Mouse (Mus musculus): Measurements from ENCODE around the gene Trpc4. TPM values are rescaled to one million over a fixed set of nuclear protein-coding genes. Genes with fewer than 3 reads are reported as not detected.

The Trpc4 gene
- polyA plus RNA-seq, 1 experiment, result not detected

DNA sequence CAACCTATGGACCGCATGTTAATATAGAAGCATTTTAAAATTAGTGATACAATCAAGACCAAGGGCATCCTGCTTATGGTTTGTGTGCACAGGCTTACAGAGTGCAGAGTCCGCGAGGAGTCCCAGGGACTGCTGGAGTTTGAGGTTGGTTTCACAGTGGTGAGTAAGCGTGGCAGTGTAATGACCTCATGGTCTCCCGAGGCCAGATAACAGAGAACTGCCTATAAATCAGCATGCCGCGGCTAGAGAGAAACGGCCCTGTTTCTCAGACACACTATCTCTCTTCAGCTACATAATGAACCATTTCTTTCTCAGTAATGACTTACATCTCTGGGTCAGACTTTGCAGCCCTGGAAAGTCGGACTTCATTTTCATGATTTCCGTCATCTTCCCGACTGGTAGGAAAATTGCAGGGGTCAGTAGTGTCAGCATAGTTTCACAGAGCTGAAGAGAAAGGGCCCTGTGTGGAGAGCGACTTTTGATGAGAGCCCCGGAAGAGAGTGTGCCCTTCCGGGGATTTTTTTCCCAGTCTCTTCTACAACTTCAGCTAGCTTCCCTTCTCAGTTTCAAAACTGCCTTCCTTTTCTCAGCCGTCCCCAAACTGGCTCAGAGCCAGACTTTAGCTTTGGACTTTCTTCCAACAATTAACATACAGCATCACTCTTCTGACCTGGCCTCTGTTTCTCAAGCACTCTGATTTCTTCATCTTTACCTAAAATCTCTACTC, 202.8 kb downstream of the Trpc4 start:
- no peaks in the 10 kb centered on the region for H3K4me1 ChIP-seq
- TF ChIP-seq FLI1 (IDR thresholded peaks at IDR 0.05; ENCODE audit: low read length) (no peak), GATA1 (IDR thresholded peaks at IDR 0.05; ENCODE audit: borderline replicate concordance, low read length) (no peak)
- no peak overlapping the region for H3K4me3 ChIP-seq (replicated peaks)
- no peaks in the 10 kb centered on the region for H3K27me3 ChIP-seq (replicated peaks)
- H3K9me3 ChIP-seq, result no peaks in the 10 kb centered on the region
- H3K36me3 ChIP-seq (replicated peaks; ENCODE audit: low read length), result no peaks in the 10 kb centered on the region

GRCm38 (mm10) chr3:54360897-54361296, 205.1 kb downstream of the Trpc4 start, which contains the start of gene Postn:
Gene Postn (plus strand): TSS chr3:54361109.
- TF ChIP-seq GATA1 (IDR thresholded peaks at IDR 0.05; ENCODE audit: borderline replicate concordance, low read length) (no peak), FLI1 (IDR thresholded peaks at IDR 0.05; ENCODE audit: low read length) (no peak)
- Histone ChIP-seq H3K36me3 (replicated peaks; ENCODE audit: low read length) (no peaks in the 10 kb centered on the region), H3K27me3 (replicated peaks) (no peaks in the 10 kb centered on the region)

DNA sequence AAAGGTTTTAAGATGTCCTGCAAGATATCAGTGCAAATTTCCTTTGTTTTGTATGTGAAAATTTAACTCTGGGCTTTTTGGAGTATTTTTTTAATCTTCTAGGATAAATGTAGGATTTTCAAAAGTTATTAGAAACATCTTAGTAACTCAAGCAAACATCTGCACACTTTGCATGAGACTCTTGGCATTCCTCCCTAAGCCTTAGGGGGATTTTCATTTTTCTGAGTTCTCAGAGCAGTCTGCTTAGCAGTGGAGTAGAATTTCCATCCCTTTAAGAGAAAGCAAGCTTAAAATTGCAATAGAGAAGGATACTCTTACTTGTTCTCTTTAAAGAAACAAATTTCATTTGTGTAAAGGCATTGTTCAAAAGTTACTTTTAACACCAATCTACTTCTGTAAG, 205.8 kb downstream of the Trpc4 start:
- no peaks in the 10 kb centered on the region for H3K9me3 ChIP-seq
- H3K27me3 ChIP-seq (replicated peaks), result no peaks in the 10 kb centered on the region
- no peaks in the 10 kb centered on the region for H3K36me3 ChIP-seq (replicated peaks; ENCODE audit: low read length)
- no peaks in the 10 kb centered on the region for H3K4me1 ChIP-seq
- no peak overlapping the region for H3K4me3 ChIP-seq (replicated peaks)
- TF ChIP-seq GATA1 (IDR thresholded peaks at IDR 0.05; ENCODE audit: borderline replicate concordance, low read length) (no peak), FLI1 (IDR thresholded peaks at IDR 0.05; ENCODE audit: low read length) (no peak)

More at GRCm38 (mm10) chr3:54360897-54361296, 205.1 kb downstream of the Trpc4 start, which contains the start of gene Postn:
- Histone ChIP-seq H3K4me1 (no peaks in the 10 kb centered on the region), H3K4me3 (replicated peaks) (no peak within 1 kb of the TSS), H3K9me3 (no peaks in the 10 kb centered on the region)

Other genes with a start within 250 kb of the Trpc4 start
- gene Postn, start 205.1 kb downstream of the Trpc4 start, polyA plus RNA-seq (2012; ENCODE audit: insufficient read depth, low replicate concordance), result not detected in 2 replicates